Mouse (Mus musculus) macrophage (primary cell): Measurements from ENCODE around the gene Taf9. TPM values are rescaled to one million over a fixed set of nuclear protein-coding genes. Genes with fewer than 3 reads are reported as not detected.

ENCODE experiments used
- H3K27ac ChIP-seq: fragments of 350-480 bp; formaldehyde crosslinking; 2 replicates; pipeline ENCODE4 v1.9.0; 2021
- H3K36me3 ChIP-seq: fragments of 350-480 bp; formaldehyde crosslinking; 2 replicates; pipeline ENCODE4 v1.9.0; 2021; ENCODE audit errors: inconsistent target
- H3K4me3 ChIP-seq: fragments of 350-480 bp; formaldehyde crosslinking; 2 replicates; pipeline ENCODE4 v1.9.0; 2021; ENCODE audit errors: inconsistent target
- H3K79me2 ChIP-seq: fragments of 350-480 bp; formaldehyde crosslinking; 2 replicates; pipeline ENCODE4 v1.9.0; 2021; ENCODE audit errors: inconsistent target
- WGBS: methylation state at CpG from one replicate; pipeline ENCODE4 v1.1.7; 2026; ENCODE audit warnings: inconsistent platforms; ENCODE audit not compliant: missing documents; 5-methylcytosine and 5-hydroxymethylcytosine counted together
- polyA plus RNA-seq: library from polyadenylated mRNA; stranded (reverse); fragments of 250-400 nt; gene quantifications from 3 replicates; pipeline ENCODE4 v1.2.4, GENCODE M21; 2018; ENCODE audit warnings: inconsistent platforms
- total RNA-seq, 78 experiments: library from RNA; depleted of rRNA; stranded (reverse); fragments of 250-400 nt; gene quantifications; 1 replicate in 9 of 78; 2 replicates in 24 of 78; 3 replicates in 43 of 78; 4 replicates in 2 of 78; pipeline ENCODE4 v1.2.4; 2018; ENCODE audit warnings: inconsistent platforms in 56 of 78

The Taf9 gene
- 10 to 100 TPM in 23 of 26 experiments, 1 to 10 TPM in 3; 8.8 to 35.1 (median 17.6) TPM for total RNA-seq (2018; cell fraction: chromatin; rRNA removed)
- total RNA-seq (2018; cell fraction: cytosol; rRNA removed): 1 to 10 TPM; 1.6 to 6.7 (median 4.1) TPM
- 10 to 100 TPM in 18 of 26 experiments, 1 to 10 TPM in 8; 4.7 to 23.5 (median 11.8) TPM for total RNA-seq (2018; cell fraction: nucleus; rRNA removed)
- polyA plus RNA-seq: 4.5 to 10.7 TPM (median 5.4 TPM) in 3 replicates

GRCm38 (mm10) chr13:100651439-100652186 is at the start of gene Taf9:
Gene Taf9, plus strand, starts transcription at chr13:100651579.
- no peaks in the 10 kb centered on the region for H3K36me3 ChIP-seq
- H3K4me3 ChIP-seq: peak within 1 kb of the TSS; percentile 99
- H3K27ac ChIP-seq: peak within 1 kb of the TSS; percentile 70
- peaks cover 79% of the 10 kb centered on the region for H3K79me2 ChIP-seq
- WGBS: under 1% methylated on average over 51 of the region's 63 CpGs

- 73% methylated on average over 5 of the region's 5 CpGs for WGBS
- Histone ChIP-seq H3K27ac (0 out of 2 replicates have a peak overlapping the region, but pooled peaks have one; percentile 12), H3K79me2 (no peaks in the 10 kb centered on the region), H3K4me3 (no peak overlapping the region), H3K36me3 (no peaks in the 10 kb centered on the region)
These were observed 49.0 kb upstream of the Taf9 start for GRCm38 (mm10) chr13:100602239-100602902.

- Histone ChIP-seq H3K27ac (no peak overlapping the region), H3K4me3 (no peak overlapping the region), H3K79me2 (no peaks in the 10 kb centered on the region), H3K36me3 (no peaks in the 10 kb centered on the region)
- WGBS: 91% methylated on average over 10 of the region's 10 CpGs
These were observed 48.2 kb upstream of the Taf9 start for GRCm38 (mm10) chr13:100603031-100603737.

GRCm38 (mm10) chr13:100603738-100604095 is 47.7 kb upstream of the Taf9 start:
- 98% methylated on average over 11 of the region's 11 CpGs for WGBS
- H3K79me2 ChIP-seq: no peaks in the 10 kb centered on the region
- H3K4me3 ChIP-seq: no peak overlapping the region
- no peaks in the 10 kb centered on the region for H3K36me3 ChIP-seq
- no peak overlapping the region for H3K27ac ChIP-seq

- H3K79me2 ChIP-seq: no peaks in the 10 kb centered on the region
- H3K4me3 ChIP-seq: no peak overlapping the region
- no peak overlapping the region for H3K27ac ChIP-seq
- H3K36me3 ChIP-seq: no peaks in the 10 kb centered on the region
- WGBS: 79% methylated on average over 1 of the region's 1 CpGs
These were observed 45.5 kb upstream of the Taf9 start for GRCm38 (mm10) chr13:100605845-100606244.

GRCm38 (mm10) chr13:100607756-100608155 is 43.6 kb upstream of the Taf9 start:
- Histone ChIP-seq H3K79me2 (no peaks in the 10 kb centered on the region), H3K36me3 (no peaks in the 10 kb centered on the region), H3K4me3 (no peak overlapping the region), H3K27ac (no peak overlapping the region)
- WGBS: 93% methylated on average over 8 of the region's 8 CpGs

GRCm38 (mm10) chr13:100611266-100611665 is 40.1 kb upstream of the Taf9 start:
- Histone ChIP-seq H3K4me3 (no peak overlapping the region), H3K27ac (no peak overlapping the region), H3K36me3 (no peaks in the 10 kb centered on the region), H3K79me2 (no peaks in the 10 kb centered on the region)
- 92% methylated on average over 13 of the region's 13 CpGs for WGBS

GRCm38 (mm10) chr13:100612251-100612650 is 39.1 kb upstream of the Taf9 start:
- H3K27ac ChIP-seq: no peak overlapping the region
- WGBS: 92% methylated on average over 9 of the region's 10 CpGs
- H3K79me2 ChIP-seq: no peaks in the 10 kb centered on the region
- H3K4me3 ChIP-seq: no peak overlapping the region
- peaks cover 2% of the 10 kb centered on the region; the same call in 1 of the 2 replicates for H3K36me3 ChIP-seq

GRCm38 (mm10) chr13:100612903-100613302 is 38.5 kb upstream of the Taf9 start:
- Histone ChIP-seq H3K79me2 (no peaks in the 10 kb centered on the region), H3K4me3 (no peak overlapping the region), H3K36me3 (peaks cover 8% of the 10 kb centered on the region; the same call in 1 of the 2 replicates), H3K27ac (no peak overlapping the region)
- 90% methylated on average over 2 of the region's 2 CpGs for WGBS

- Histone ChIP-seq H3K79me2 (no peaks in the 10 kb centered on the region), H3K4me3 (no peak within 1 kb of the TSS), H3K27ac (no peak within 1 kb of the TSS), H3K36me3 (peaks cover 30% of the 10 kb centered on the region; the same call in 1 of the 2 replicates)
- 25% methylated on average over 71 of the region's 77 CpGs for WGBS
These were observed 34.9 kb upstream of the Taf9 start, which contains the start of gene Marveld2 for GRCm38 (mm10) chr13:100616181-100617087. Gene Marveld2, minus strand, starts transcription at chr13:100616971.

- peaks cover 41% of the 10 kb centered on the region for H3K36me3 ChIP-seq
- no peaks in the 10 kb centered on the region for H3K79me2 ChIP-seq
- no peak overlapping the region for H3K4me3 ChIP-seq
- 93% methylated on average over 11 of the region's 13 CpGs for WGBS
- H3K27ac ChIP-seq: no peak overlapping the region
These were observed 33.8 kb upstream of the Taf9 start for GRCm38 (mm10) chr13:100617583-100617982.

- Histone ChIP-seq H3K4me3 (no peak overlapping the region), H3K27ac (no peak overlapping the region), H3K36me3 (peaks cover 74% of the 10 kb centered on the region), H3K79me2 (no peaks in the 10 kb centered on the region)
- WGBS: 98% methylated on average over 4 of the region's 4 CpGs
These were observed 29.1 kb upstream of the Taf9 start for GRCm38 (mm10) chr13:100622241-100622640.

GRCm38 (mm10) chr13:100634106-100634691 is 17.2 kb upstream of the Taf9 start:
- Histone ChIP-seq H3K36me3 (peaks cover 77% of the 10 kb centered on the region), H3K79me2 (no peaks in the 10 kb centered on the region)
- 58% methylated on average over 3 of the region's 3 CpGs for WGBS

More at GRCm38 (mm10) chr13:100634106-100634691, 17.2 kb upstream of the Taf9 start:
- Histone ChIP-seq H3K27ac (no peak overlapping the region), H3K4me3 (no peak overlapping the region)
